8 mouse cellular contexts compared by ENCODE assay signal in the genomic region with DNA sequence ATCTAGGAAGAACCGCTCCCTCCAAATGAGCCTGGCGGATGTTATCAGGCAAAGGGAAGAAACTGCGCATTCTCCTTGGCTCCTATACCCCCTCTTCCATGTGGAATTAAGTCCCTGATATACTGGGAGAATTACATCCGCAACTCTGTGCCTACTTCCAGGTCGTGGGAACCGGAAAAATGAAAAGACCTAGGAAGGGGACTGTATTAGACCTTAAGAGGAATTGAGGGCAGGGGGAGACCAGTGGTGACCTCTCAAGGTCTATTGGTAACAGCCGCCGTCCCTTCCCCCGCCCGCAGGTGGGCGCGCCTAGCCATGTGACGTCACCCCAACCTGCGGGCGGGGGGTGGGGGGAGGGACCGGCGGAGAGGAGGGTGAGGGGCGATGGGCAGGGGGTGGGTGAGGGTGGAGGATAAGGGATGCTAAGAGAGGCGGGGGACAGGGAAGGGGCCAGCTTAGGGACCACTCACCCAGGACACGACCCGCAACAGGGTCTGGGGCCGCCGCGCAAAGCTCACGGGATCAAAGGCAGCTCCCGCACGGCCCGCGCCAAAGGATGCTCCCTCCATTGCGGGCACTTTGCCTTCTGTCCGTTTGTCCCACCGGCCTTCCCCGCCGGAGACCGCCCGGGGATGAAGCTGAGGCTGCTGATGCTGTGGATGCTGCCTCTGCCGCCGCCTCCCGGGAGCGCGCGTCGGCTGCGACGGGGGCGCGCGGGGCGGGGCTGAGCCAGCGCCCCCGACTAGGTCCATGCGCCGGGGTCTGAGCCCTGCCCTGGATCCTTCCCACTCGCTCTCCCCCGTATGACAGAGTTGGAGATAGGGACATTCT. TPM values are rescaled to one million over a fixed set of nuclear protein-coding genes. Genes with fewer than 3 reads are reported as not detected.
DNase-seq lines count a peak whose midpoint lies in the region; ATAC-seq and TF ChIP-seq lines count a peak whose summit lies in the region.

Syngr3 (minus strand) TSS at position 705 of the 831 bp plus-strand sequence.

- peak within 1 kb of the TSS; percentile 56 for H3K4me3 ChIP-seq in kidney, embryonic 16.5 days (ENCODE audit: low read length)
- peak within 1 kb of the TSS; percentile 64 for H3K4me3 ChIP-seq in forebrain, embryonic 12.5 days (replicated peaks)
- peak within 1 kb of the TSS; percentile 60 for H3K4me3 ChIP-seq in neural tube, embryonic 13.5 days

- peaks cover 20% of the 10 kb centered on the region for H3K4me1 ChIP-seq in kidney, embryonic 16.5 days (ENCODE audit: insufficient read depth, low read length)
- H3K4me1 ChIP-seq in forebrain, embryonic 12.5 days: peaks cover 35% of the 10 kb centered on the region
- H3K4me1 ChIP-seq in neural tube, embryonic 13.5 days (replicated peaks): peaks cover 44% of the 10 kb centered on the region

- intact Hi-C loops in left cerebral cortex, postnatal 10 days (cut with DNase I): no loop called here

- peak within 1 kb of the TSS; percentile 88 for H3K4me2 ChIP-seq in kidney, embryonic 16.5 days (replicated peaks; ENCODE audit: low read depth, low read length)
- peak within 1 kb of the TSS; percentile 86 for H3K4me2 ChIP-seq in forebrain, embryonic 12.5 days
- H3K4me2 ChIP-seq in neural tube, embryonic 13.5 days: peak within 1 kb of the TSS; percentile 64

- no peak for DNase-seq in kidney, adult 11 months
- peak; percentile 68 for DNase-seq in brain, embryonic 14.5 days (ENCODE audit: low read depth)
- peak in 1 of 2 experiments; percentile 65 for DNase-seq in left cerebral cortex, postnatal 10 days (ENCODE audit: extremely low spot score in 1 of 2, low spot score in 2 of 2)
- DNase-seq in ovary, postnatal 10 days (ENCODE audit: low spot score): no peak
- no peak for DNase-seq in ovary, postnatal 14 days (ENCODE audit: low spot score)

- H3K27me3 ChIP-seq in kidney, embryonic 16.5 days (ENCODE audit: insufficient read depth, low read length): peaks cover 42% of the 10 kb centered on the region
- peaks cover 52% of the 10 kb centered on the region for H3K27me3 ChIP-seq in forebrain, embryonic 12.5 days
- peaks cover 43% of the 10 kb centered on the region for H3K27me3 ChIP-seq in neural tube, embryonic 13.5 days

- TF ChIP-seq POLR2A in brain, embryonic 14.5 days (IDR thresholded peaks at IDR 0.05; ENCODE audit: borderline replicate concordance, extremely low read depth, insufficient read depth, insufficient read length, poor library complexity, severe bottlenecking): peak; percentile 38

- no peak for TF ChIP-seq CTCF in brain, embryonic 14.5 days (IDR thresholded peaks at IDR 0.05; ENCODE audit: borderline replicate concordance, extremely low read depth, insufficient read depth, insufficient read length)

- no peak within 1 kb of the TSS for H3K27ac ChIP-seq in kidney, embryonic 16.5 days (ENCODE audit: low read length)
- peak within 1 kb of the TSS; percentile 47; the same call in 1 of the 2 replicates for H3K27ac ChIP-seq in forebrain, embryonic 12.5 days
- H3K27ac ChIP-seq in neural tube, embryonic 13.5 days (replicated peaks): peak within 1 kb of the TSS; percentile 90

- no peaks in the 10 kb centered on the region for H3K9me3 ChIP-seq in kidney, embryonic 16.5 days (ENCODE audit: low read length)
- H3K9me3 ChIP-seq in forebrain, embryonic 12.5 days: no peaks in the 10 kb centered on the region
- no peaks in the 10 kb centered on the region for H3K9me3 ChIP-seq in neural tube, embryonic 13.5 days

- WGBS in kidney, embryonic 16.5 days: under 1% methylated on average over 48 of the region's 55 CpGs
- 1% methylated on average over 53 of the region's 55 CpGs for WGBS in forebrain, embryonic 12.5 days
- under 1% methylated on average over 51 of the region's 55 CpGs for WGBS in neural tube, embryonic 13.5 days

- peaks cover 13% of the 10 kb centered on the region for H3K36me3 ChIP-seq in kidney, embryonic 16.5 days (ENCODE audit: insufficient read depth, low read length)
- peaks cover 15% of the 10 kb centered on the region for H3K36me3 ChIP-seq in forebrain, embryonic 12.5 days (replicated peaks)
- peaks cover 16% of the 10 kb centered on the region for H3K36me3 ChIP-seq in neural tube, embryonic 13.5 days

- ATAC-seq in kidney, embryonic 16.5 days (ENCODE audit: low FRiP score, low TSS enrichment): no peak
- ATAC-seq in forebrain, embryonic 12.5 days (ENCODE audit: low FRiP score): peak; percentile 59
- peak; percentile 74 for ATAC-seq in neural tube, embryonic 13.5 days (ENCODE audit: low read depth)

- H3K9ac ChIP-seq in kidney, embryonic 16.5 days (replicated peaks; ENCODE audit: low read length): peak within 1 kb of the TSS; percentile 63
- H3K9ac ChIP-seq in forebrain, embryonic 12.5 days: peak within 1 kb of the TSS; percentile 77
- peak within 1 kb of the TSS; percentile 88 for H3K9ac ChIP-seq in neural tube, embryonic 13.5 days

RNA-seq across cellular contexts. Expression of gene Syngr3, which starts in this region (rescaled TPM):
- 2.3 and 2.9 TPM in 2 replicates for polyA plus RNA-seq in kidney, embryonic 16.5 days (2015; fragmentation: Nextera tagmentation; extraction: Ambion mirVana)
- 82.5 and 94.2 TPM in 2 replicates for polyA plus RNA-seq in brain, embryonic 14.5 days (2012; rRNA removed)
- polyA plus RNA-seq in forebrain, embryonic 12.5 days (2016; fragmentation: Nextera tagmentation; extraction: Ambion mirVana): 27.8 and 33.5 TPM in 2 replicates
- 100 to 1,000 TPM; 248 to 254 TPM for total RNA-seq in left cerebral cortex, postnatal 10 days (2021)
- polyA plus RNA-seq in neural tube, embryonic 13.5 days (2015; fragmentation: Nextera tagmentation; extraction: Ambion mirVana): 94.2 and 114 TPM in 2 replicates
